ENCODE assay signal across 14 mouse cellular contexts in the genomic region with DNA sequence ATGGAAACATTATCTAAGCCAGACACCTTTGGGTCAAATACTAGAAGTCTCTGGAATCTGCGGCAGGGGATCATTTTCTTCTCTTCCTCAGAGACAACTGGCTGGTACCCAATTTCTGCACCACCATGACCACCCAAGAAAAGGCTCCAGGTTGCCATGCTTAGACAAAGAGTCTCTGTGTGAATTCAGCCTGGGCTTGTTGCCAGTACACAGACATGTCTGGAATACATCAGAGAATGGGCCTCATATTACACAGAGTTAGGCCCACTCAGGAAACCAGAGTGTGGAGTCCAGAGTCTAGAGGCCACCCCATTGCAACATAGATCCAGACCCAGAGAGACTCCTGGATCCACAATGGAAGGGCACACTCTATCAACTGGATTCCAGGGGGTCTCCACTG. TPM values are rescaled to one million over a fixed set of nuclear protein-coding genes. Genes with fewer than 3 reads are reported as not detected.
DNase-seq lines count a peak whose midpoint lies in the region; ATAC-seq and TF ChIP-seq lines count a peak whose summit lies in the region.
"Had no signal": no experiment of that assay in that cellular context is flagged by ENCODE, and none has a peak within 500 bp of the region (broad histone marks: within the 10 kb centered on the region; RNA-seq: fewer than 3 reads in every experiment).

No protein-coding gene starts in this region.

- H3K27ac ChIP-seq in hindbrain, embryonic 13.5 days, result peak overlapping the region; percentile 67
- H3K27ac ChIP-seq in hindbrain, embryonic 11.5 days (ENCODE audit: low read depth, low read length), result no peak overlapping the region
- H3K27ac ChIP-seq in hindbrain, postnatal 0 days, result peak overlapping the region; percentile 74
- H3K27ac ChIP-seq in stomach, embryonic 16.5 days (ENCODE audit: low read length), result no peak overlapping the region
- H3K27ac ChIP-seq: liver, embryonic 15.5 days had no signal

- no peaks in the 10 kb centered on the region for H3K4me1 ChIP-seq in hindbrain, embryonic 13.5 days (replicated peaks)
- H3K4me1 ChIP-seq in hindbrain, embryonic 11.5 days (replicated peaks; ENCODE audit: control insufficient read depth, insufficient read depth, low read length), result no peaks in the 10 kb centered on the region
- H3K4me1 ChIP-seq in hindbrain, postnatal 0 days (ENCODE audit: insufficient read depth, low read length), result no peaks in the 10 kb centered on the region
- no peaks in the 10 kb centered on the region for H3K4me1 ChIP-seq in stomach, embryonic 16.5 days (ENCODE audit: control insufficient read depth, insufficient read depth, low read length)
- H3K4me1 ChIP-seq: liver, embryonic 15.5 days had no signal

- H3K36me3 ChIP-seq in hindbrain, embryonic 13.5 days, result no peaks in the 10 kb centered on the region
- no peaks in the 10 kb centered on the region for H3K36me3 ChIP-seq in hindbrain, embryonic 11.5 days (ENCODE audit: control insufficient read depth, insufficient read depth, low read length)
- H3K36me3 ChIP-seq in hindbrain, postnatal 0 days (ENCODE audit: insufficient read depth, low read length), result no peaks in the 10 kb centered on the region
- H3K36me3 ChIP-seq in stomach, embryonic 16.5 days (ENCODE audit: control insufficient read depth, insufficient read depth, low read length), result no peaks in the 10 kb centered on the region
- H3K36me3 ChIP-seq: liver, embryonic 15.5 days had no signal

- no peak for DNase-seq in hindbrain, embryonic 11.5 days (ENCODE audit: low spot score)
- DNase-seq in right cerebral cortex, postnatal 10 days (ENCODE audit: low spot score in 2 of 2), result peak; percentile 82 to 85
- DNase-seq in right cerebral cortex, adult 2 months (ENCODE audit: low spot score in 2 of 2), result no peak
- peak; percentile 87 for DNase-seq in hindbrain, postnatal 0 days (ENCODE audit: low spot score)
- DNase-seq in thymus, postnatal 25 days, result no peak
- DNase-seq: kidney, postnatal 25 days; spleen, adult 18-20 months; thymus, postnatal 4 days had no signal

- TF ChIP-seq CTCF in hindbrain, postnatal 0 days (IDR thresholded peaks at IDR 0.05; ENCODE audit: low read depth), result no peak

- 71% methylated on average over 1 of the region's 1 CpGs for WGBS in hindbrain, embryonic 13.5 days
- WGBS in hindbrain, embryonic 11.5 days, result 73% methylated on average over 1 of the region's 1 CpGs
- WGBS in hindbrain, postnatal 0 days, result 40% methylated on average over 1 of the region's 1 CpGs
- WGBS in stomach, embryonic 16.5 days, result 55% methylated on average over 1 of the region's 1 CpGs

- no peaks in the 10 kb centered on the region for H3K27me3 ChIP-seq in hindbrain, embryonic 13.5 days
- H3K27me3 ChIP-seq in hindbrain, embryonic 11.5 days (ENCODE audit: control insufficient read depth, insufficient read depth, low read length), result no peaks in the 10 kb centered on the region
- no peaks in the 10 kb centered on the region for H3K27me3 ChIP-seq in hindbrain, postnatal 0 days (ENCODE audit: insufficient read depth, low read length)
- H3K27me3 ChIP-seq in stomach, embryonic 16.5 days (ENCODE audit: control insufficient read depth, insufficient read depth, low read length), result no peaks in the 10 kb centered on the region
- H3K27me3 ChIP-seq: liver, embryonic 15.5 days had no signal

- peak; percentile 81 for ATAC-seq in hindbrain, embryonic 13.5 days (ENCODE audit: low FRiP score)
- ATAC-seq in hindbrain, embryonic 11.5 days (ENCODE audit: low FRiP score), result no peak
- ATAC-seq in hindbrain, postnatal 0 days, result peak; percentile 91
- peak; percentile 46; the same call in 1 of the 2 replicates for ATAC-seq in stomach, embryonic 16.5 days (ENCODE audit: insufficient read depth, low FRiP score)
- ATAC-seq in granulocyte monocyte progenitor cell, adult 5-6 weeks (replicated peaks; ENCODE audit: poor library complexity, severe bottlenecking), result no peak

- no peaks in the 10 kb centered on the region for H3K9me3 ChIP-seq in hindbrain, embryonic 13.5 days
- no peaks in the 10 kb centered on the region for H3K9me3 ChIP-seq in hindbrain, embryonic 11.5 days (ENCODE audit: control insufficient read depth, low read length)
- no peaks in the 10 kb centered on the region for H3K9me3 ChIP-seq in hindbrain, postnatal 0 days (ENCODE audit: low read length)
- H3K9me3 ChIP-seq in stomach, embryonic 16.5 days (replicated peaks; ENCODE audit: control insufficient read depth, low read length), result no peaks in the 10 kb centered on the region
- H3K9me3 ChIP-seq: liver, embryonic 15.5 days had no signal

- H3K4me3 ChIP-seq in hindbrain, embryonic 13.5 days, result no peak overlapping the region
- no peak overlapping the region for H3K4me3 ChIP-seq in hindbrain, embryonic 11.5 days (ENCODE audit: low read depth, low read length)
- H3K4me3 ChIP-seq in hindbrain, postnatal 0 days (ENCODE audit: low read length), result no peak overlapping the region
- H3K4me3 ChIP-seq in stomach, embryonic 16.5 days (replicated peaks; ENCODE audit: low read length), result no peak overlapping the region
- H3K4me3 ChIP-seq: liver, embryonic 15.5 days had no signal

- no peak overlapping the region for H3K9ac ChIP-seq in hindbrain, embryonic 13.5 days
- H3K9ac ChIP-seq in hindbrain, embryonic 11.5 days (ENCODE audit: low read depth, low read length), result no peak overlapping the region
- no peak overlapping the region for H3K9ac ChIP-seq in hindbrain, postnatal 0 days (replicated peaks; ENCODE audit: low read length)
- no peak overlapping the region for H3K9ac ChIP-seq in stomach, embryonic 16.5 days (ENCODE audit: low read length)
- H3K9ac ChIP-seq: liver, embryonic 15.5 days had no signal

- H3K4me2 ChIP-seq in hindbrain, embryonic 13.5 days, result no peak overlapping the region
- no peak overlapping the region for H3K4me2 ChIP-seq in hindbrain, embryonic 11.5 days (replicated peaks; ENCODE audit: low read depth, low read length)
- H3K4me2 ChIP-seq in hindbrain, postnatal 0 days (ENCODE audit: low read depth, low read length), result no peak overlapping the region
- H3K4me2 ChIP-seq in stomach, embryonic 16.5 days (ENCODE audit: low read depth, low read length), result no peak overlapping the region
- H3K4me2 ChIP-seq: liver, embryonic 15.5 days had no signal

RNA-seq across cellular contexts. Expression of gene Gpr55, which starts 8.7 kb away (rescaled TPM):
- polyA plus RNA-seq in hindbrain, embryonic 13.5 days (2015; fragmentation: Nextera tagmentation; extraction: Ambion mirVana), result 0.04 and 0.17 TPM in 2 replicates
- 0.08 TPM in 1 of 2 replicates, not detected in the other for polyA plus RNA-seq in hindbrain, embryonic 11.5 days (2014; fragmentation: Nextera tagmentation; extraction: Ambion mirVana)
- 0.21 TPM in 1 of 2 replicates, not detected in the other for total RNA-seq in hindbrain, postnatal 0 days (2014; rRNA removed)
- 0.14 and 0.15 TPM in 2 replicates for polyA plus RNA-seq in hindbrain, postnatal 0 days (2015; fragmentation: Nextera tagmentation; extraction: Ambion mirVana)
- polyA plus RNA-seq in stomach, embryonic 16.5 days (2015; fragmentation: Nextera tagmentation; extraction: Ambion mirVana), result 0.04 and 0.10 TPM in 2 replicates
- not detected in 2 replicates for total RNA-seq in granulocyte monocyte progenitor cell, adult 5-6 weeks (2014; fragmentation: Nextera tagmentation)
- total RNA-seq in granulocyte monocyte progenitor cell, adult 5-6 weeks (2017), result not detected in 2 replicates
- total RNA-seq: gastrocnemius, adult 18-20 months; heart, postnatal 25 days had no signal

RNA-seq across cellular contexts. Expression of gene 4933407L21Rik, which starts 41.2 kb away (rescaled TPM):
- polyA plus RNA-seq in hindbrain, embryonic 13.5 days (2015; fragmentation: Nextera tagmentation; extraction: Ambion mirVana), result 3.5 and 3.6 TPM in 2 replicates
- polyA plus RNA-seq in hindbrain, embryonic 11.5 days (2014; fragmentation: Nextera tagmentation; extraction: Ambion mirVana), result 0.46 and 0.60 TPM in 2 replicates
- total RNA-seq in hindbrain, postnatal 0 days (2014; rRNA removed), result 11.8 and 18.8 TPM in 2 replicates
- 12.3 and 13.9 TPM in 2 replicates for polyA plus RNA-seq in hindbrain, postnatal 0 days (2015; fragmentation: Nextera tagmentation; extraction: Ambion mirVana)
- polyA plus RNA-seq in stomach, embryonic 16.5 days (2015; fragmentation: Nextera tagmentation; extraction: Ambion mirVana), result 0.44 and 0.51 TPM in 2 replicates
- not detected in 2 replicates for total RNA-seq in granulocyte monocyte progenitor cell, adult 5-6 weeks (2014; fragmentation: Nextera tagmentation)
- total RNA-seq in granulocyte monocyte progenitor cell, adult 5-6 weeks (2017), result not detected in 2 replicates
- total RNA-seq: heart, postnatal 25 days had no signal
- polyA plus RNA-seq: liver, embryonic 15.5 days had no signal

RNA-seq across cellular contexts. Expression of gene Spata3, which starts 47.1 kb away (rescaled TPM):
- 0.23 and 0.35 TPM in 2 replicates for polyA plus RNA-seq in hindbrain, embryonic 13.5 days (2015; fragmentation: Nextera tagmentation; extraction: Ambion mirVana)
- polyA plus RNA-seq in hindbrain, embryonic 11.5 days (2014; fragmentation: Nextera tagmentation; extraction: Ambion mirVana), result not detected in 2 replicates
- total RNA-seq in hindbrain, postnatal 0 days (2014; rRNA removed), result 1.2 TPM in 1 of 2 replicates, not detected in the other
- polyA plus RNA-seq in hindbrain, postnatal 0 days (2015; fragmentation: Nextera tagmentation; extraction: Ambion mirVana), result 1.3 and 1.4 TPM in 2 replicates
- polyA plus RNA-seq in stomach, embryonic 16.5 days (2015; fragmentation: Nextera tagmentation; extraction: Ambion mirVana), result not detected in 2 replicates
- total RNA-seq in granulocyte monocyte progenitor cell, adult 5-6 weeks (2014; fragmentation: Nextera tagmentation), result not detected in 2 replicates
- total RNA-seq in granulocyte monocyte progenitor cell, adult 5-6 weeks (2017), result not detected in 2 replicates
- total RNA-seq: gastrocnemius, adult 18-20 months; heart, postnatal 25 days had no signal

Comparison
In these comparisons a context has a peak if more than half of its experiments do, and no peak if none do; other contexts are left out.
1. ATAC-seq: peak in hindbrain, embryonic 13.5 days (single experiment), hindbrain, postnatal 0 days (single experiment) and stomach, embryonic 16.5 days (single experiment); none in hindbrain, embryonic 11.5 days (single experiment) and granulocyte monocyte progenitor cell, adult 5-6 weeks (single experiment).
2. H3K27ac ChIP-seq: peak in hindbrain, embryonic 13.5 days (single experiment) and hindbrain, postnatal 0 days (single experiment); none in hindbrain, embryonic 11.5 days (single experiment) and stomach, embryonic 16.5 days (single experiment).
3. DNase-seq: peak in right cerebral cortex, postnatal 10 days (2 of 2) and hindbrain, postnatal 0 days (single experiment); none in hindbrain, embryonic 11.5 days (single experiment), right cerebral cortex, adult 2 months (0 of 2) and thymus, postnatal 25 days (single experiment).